Mouse (Mus musculus) stomach, postnatal 0 days (tissue): ENCODE measurements around the gene 4632433K11Rik.

Experiments used
- CTCF ChIP-seq: IDR thresholded peaks from 2 replicates; pipeline ENCODE4 v1.5.1; 2016; ENCODE audit warnings: antibody characterized with exemption, low read depth, mild to moderate bottlenecking, moderate library complexity
- EP300 ChIP-seq: optimal IDR thresholded peaks from 2 replicates; pipeline ENCODE3; 2016; ENCODE audit warnings: antibody characterized with exemption

GRCm38 (mm10) chr7:5012681-5013513, 21.0 kb upstream of the 4632433K11Rik start:
- TF ChIP-seq CTCF, result no peak
- TF ChIP-seq EP300, result no peak
